In genomic region chr9:118919672-118920186, GRCm38 (mm10) we compare ENCODE assay signal across 8 mouse cellular contexts. TPM values are rescaled to one million over a fixed set of nuclear protein-coding genes. Genes with fewer than 3 reads are reported as not detected.
A peak's percentile ranks its signal among the peaks of the same experiment; 100 is the strongest.
DNase-seq lines count a peak whose midpoint lies in the region; TF ChIP-seq lines count a peak whose summit lies in the region.
"Had no signal": no experiment of that assay in that cellular context is flagged by ENCODE, and none has a peak within 500 bp of the region (broad histone marks: within the 10 kb centered on the region; RNA-seq: fewer than 3 reads in every experiment).

No protein-coding gene starts in this region.

- H3K4me3 ChIP-seq in cortical plate, adult 2 months (ENCODE audit: insufficient read depth, low read length), result no peak overlapping the region
- H3K4me3 ChIP-seq: limb, embryonic 12.5 days had no signal

- intact Hi-C loops in left cerebral cortex, postnatal 14 days (cut with DNase I), result loop anchor here (2.0 kb wide), 1 partner anchor 147 kb away; no protein-coding TSS in a partner anchor
- intact Hi-C loops in left cerebral cortex, postnatal 25 days (cut with DNase I), result loop anchor here (1.0 to 2.0 kb wide), 2 partner anchors 109 to 148 kb away; no protein-coding TSS in a partner anchor
- intact Hi-C loops in heart, postnatal 10 days (cut with DNase I), result loop anchor here (1.0 kb wide), 2 partner anchors 110 to 148 kb away; no protein-coding TSS in a partner anchor

- H3K27ac ChIP-seq in cortical plate, adult 2 months (ENCODE audit: insufficient read depth, low read length), result no peak overlapping the region
- H3K27ac ChIP-seq: limb, embryonic 12.5 days had no signal

- TF ChIP-seq CTCF in brain, embryonic 14.5 days (IDR thresholded peaks at IDR 0.05; ENCODE audit: borderline replicate concordance, extremely low read depth, insufficient read depth, insufficient read length), result no peak
- no peak for TF ChIP-seq CTCF in cortical plate, adult 2 months (IDR thresholded peaks at IDR 0.05; ENCODE audit: extremely low read depth, insufficient read depth, low read length)

- TF ChIP-seq POLR2A in brain, embryonic 14.5 days (IDR thresholded peaks at IDR 0.05; ENCODE audit: borderline replicate concordance, extremely low read depth, insufficient read depth, insufficient read length, poor library complexity, severe bottlenecking), result no peak
- 0 out of 2 replicates have a peak, but pooled peaks have one; percentile 17 for TF ChIP-seq POLR2A in cortical plate, adult 2 months (IDR thresholded peaks at IDR 0.05; ENCODE audit: extremely low read depth, insufficient read depth, low read length)

- peaks cover 6% of the 10 kb centered on the region for H3K4me1 ChIP-seq in cortical plate, adult 2 months (ENCODE audit: control insufficient read depth, insufficient read depth, low read length)

- peak; percentile 50 to 68 for DNase-seq in left cerebral cortex, postnatal 14 days (ENCODE audit: low spot score in 2 of 2)
- DNase-seq in left cerebral cortex, postnatal 25 days (ENCODE audit: low spot score in 2 of 2), result no peak
- DNase-seq in brain, embryonic 14.5 days (ENCODE audit: low read depth), result peak; percentile 77
- DNase-seq in kidney, postnatal 25 days, result peak; percentile 74 to 87
- DNase-seq in urinary bladder, postnatal 4 days (ENCODE audit: low spot score in 2 of 2), result peak; percentile 61 to 71
- no peak for DNase-seq in heart, postnatal 10 days

RNA-seq across cellular contexts. Expression of gene Ctdspl, which starts 6.5 kb away (rescaled TPM):
- 10 to 100 TPM; 31.5 to 36.6 TPM for total RNA-seq in left cerebral cortex, postnatal 14 days (2021)
- 10 to 100 TPM; 31.9 to 38.7 TPM for total RNA-seq in left cerebral cortex, postnatal 25 days (2021)
- 13.8 and 16.0 TPM in 2 replicates for polyA plus RNA-seq in brain, embryonic 14.5 days (2012; rRNA removed)
- 30.3 and 35.1 TPM in 2 replicates for polyA plus RNA-seq in cortical plate, adult 2 months (2012; rRNA removed)
- total RNA-seq in heart, postnatal 10 days (2021), result 10 to 100 TPM; 16.0 to 17.5 TPM

Comparison
In these comparisons a context has a peak if more than half of its experiments do, and no peak if none do; other contexts are left out.
1. DNase-seq: peak in left cerebral cortex, postnatal 14 days (2 of 2), brain, embryonic 14.5 days (single experiment), kidney, postnatal 25 days (2 of 2) and urinary bladder, postnatal 4 days (2 of 2); none in left cerebral cortex, postnatal 25 days (0 of 2) and heart, postnatal 10 days (0 of 2).